Mouse (Mus musculus): ENCODE results near the gene Tek.
"Not testable (repeated sequence)": the region's sequence is repeated elsewhere in the genome, so short reads cannot be mapped to it uniquely, and the experiment has no call there.

Gene Tek

GRCm38 (mm10) chr4:94738838-94739731 lies at the start of gene Tek:
Tek (plus strand) TSS chr4:94739289.
- no peak for DNase-seq

- not testable (repeated sequence) for DNase-seq
These were observed 49.3 kb upstream of the Tek start for GRCm38 (mm10) chr4:94689804-94690203.

- no peak for DNase-seq
These were observed 48.0 kb upstream of the Tek start for GRCm38 (mm10) chr4:94691078-94691477.

DNA sequence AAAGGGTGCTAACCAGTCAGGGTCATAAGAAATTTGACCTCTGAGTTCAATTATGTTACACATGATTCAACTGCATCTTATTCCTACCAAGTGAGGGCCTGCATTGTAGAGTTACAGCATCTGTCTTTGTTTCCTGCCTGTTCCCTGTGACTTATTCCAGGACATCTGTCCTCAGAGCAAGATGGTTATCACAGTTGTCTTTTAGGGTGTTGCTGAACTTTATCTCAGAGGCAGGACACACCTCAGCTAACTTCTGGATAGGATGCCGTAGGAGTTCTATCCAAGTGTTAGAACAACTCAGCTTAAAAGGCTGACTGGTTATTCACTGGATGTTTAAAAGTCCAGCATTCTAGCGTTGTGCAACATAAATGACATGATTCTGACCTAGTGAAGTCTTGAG lies 46.9 kb upstream of the Tek start:
- DNase-seq = no peak

DNA sequence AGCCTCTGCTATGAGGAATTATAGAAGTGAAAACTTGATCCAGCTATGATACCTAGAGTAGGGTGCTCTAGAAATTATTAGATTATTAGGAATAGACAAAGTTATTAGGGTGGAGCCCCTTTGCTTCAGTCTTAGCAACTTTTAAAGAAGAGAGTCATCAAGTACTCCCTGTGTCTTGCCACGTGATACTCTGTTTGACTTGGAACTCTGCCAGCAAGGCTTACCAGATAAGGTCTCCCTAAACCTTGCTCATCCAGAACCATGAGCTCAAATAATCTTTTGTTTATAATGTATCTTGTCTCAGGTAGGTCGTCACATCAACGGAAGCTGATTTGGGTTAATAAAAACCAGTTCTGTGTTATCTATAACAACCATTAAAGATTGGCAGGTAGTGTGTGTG lies 42.7 kb upstream of the Tek start:
- DNase-seq = no peak

GRCm38 (mm10) chr4:94711002-94711401 lies 28.1 kb upstream of the Tek start:
- DNase-seq = no peak

- no peak for DNase-seq
These were observed 27.7 kb upstream of the Tek start for GRCm38 (mm10) chr4:94711426-94711825.

GRCm38 (mm10) chr4:94713741-94714140 lies 25.3 kb upstream of the Tek start:
- no peak for DNase-seq

- no peak for DNase-seq
These were observed 23.9 kb upstream of the Tek start for GRCm38 (mm10) chr4:94715166-94715565.

- DNase-seq = no peak
These were observed 13.3 kb upstream of the Tek start for GRCm38 (mm10) chr4:94725799-94726198.

DNA sequence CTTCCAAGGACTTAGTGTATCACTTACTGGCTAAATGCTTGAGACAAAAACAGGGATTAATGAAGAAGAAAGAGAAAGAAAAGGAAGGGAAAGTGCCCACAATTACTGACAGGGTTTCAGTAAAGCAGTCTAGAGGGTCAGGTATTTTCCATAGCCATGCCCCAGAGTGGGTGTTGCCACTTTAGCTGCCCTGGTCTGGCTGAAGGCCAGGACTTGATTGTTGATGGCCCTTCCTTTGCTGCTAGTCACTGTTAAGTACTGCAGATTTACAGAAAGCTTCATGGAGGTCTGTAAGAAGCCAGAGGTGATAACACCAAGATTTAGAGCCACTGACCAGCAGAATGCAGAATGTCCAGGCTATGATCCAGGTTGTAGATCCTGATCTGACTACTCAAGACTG lies 6.4 kb upstream of the Tek start:
- DNase-seq = no peak

GRCm38 (mm10) chr4:94737326-94738295 lies 1.5 kb upstream of the Tek start:
- DNase-seq = no peak

- no peak for DNase-seq
These were observed 2.7 kb downstream of the Tek start for GRCm38 (mm10) chr4:94741824-94742223.

GRCm38 (mm10) chr4:94745749-94746148 lies 6.7 kb downstream of the Tek start:
- no peak for DNase-seq

- no peak for DNase-seq
These were observed 7.3 kb downstream of the Tek start for GRCm38 (mm10) chr4:94746387-94746811.

- DNase-seq = no peak
These were observed 8.2 kb downstream of the Tek start for GRCm38 (mm10) chr4:94747338-94747737.

DNA sequence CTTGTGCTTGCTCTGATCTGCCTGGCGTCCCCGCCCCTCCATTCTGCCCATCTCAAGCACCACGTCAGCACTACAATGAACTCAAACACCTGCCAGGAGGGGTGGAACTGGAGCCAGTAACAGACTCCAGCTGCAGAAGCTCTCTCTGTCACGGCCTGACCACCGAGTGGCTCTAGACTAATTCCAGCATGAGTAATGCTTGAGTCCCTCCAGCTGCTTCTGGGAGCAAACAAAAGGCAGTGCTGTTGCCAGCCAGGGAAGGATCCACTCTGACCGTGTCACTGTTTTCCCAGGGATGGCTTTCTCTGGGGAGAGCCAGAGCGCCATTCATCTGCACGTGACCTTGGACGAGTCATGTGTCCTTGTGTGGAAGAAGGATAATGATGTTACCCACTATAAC lies 13.4 kb downstream of the Tek start:
- DNase-seq = no peak

DNA sequence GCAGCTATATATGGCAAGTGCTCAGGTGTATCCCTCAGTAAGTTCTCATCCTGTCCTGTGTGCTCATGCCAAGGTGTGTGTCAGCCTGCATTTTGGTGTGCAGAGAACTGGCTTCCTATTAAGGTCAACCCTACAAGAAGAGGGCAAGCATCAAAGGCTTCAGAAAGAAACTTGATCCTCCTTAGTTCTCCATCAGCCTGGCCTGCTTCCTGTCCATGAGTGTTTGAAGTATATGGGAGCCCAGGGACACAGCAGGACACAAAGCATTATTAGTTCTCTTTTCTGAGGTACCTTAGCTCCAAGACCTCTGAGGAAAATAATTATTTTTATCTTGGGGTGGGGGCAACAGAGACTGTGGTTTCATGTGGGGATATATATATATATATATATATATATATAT lies 26.1 kb downstream of the Tek start:
- DNase-seq = no peak

DNA sequence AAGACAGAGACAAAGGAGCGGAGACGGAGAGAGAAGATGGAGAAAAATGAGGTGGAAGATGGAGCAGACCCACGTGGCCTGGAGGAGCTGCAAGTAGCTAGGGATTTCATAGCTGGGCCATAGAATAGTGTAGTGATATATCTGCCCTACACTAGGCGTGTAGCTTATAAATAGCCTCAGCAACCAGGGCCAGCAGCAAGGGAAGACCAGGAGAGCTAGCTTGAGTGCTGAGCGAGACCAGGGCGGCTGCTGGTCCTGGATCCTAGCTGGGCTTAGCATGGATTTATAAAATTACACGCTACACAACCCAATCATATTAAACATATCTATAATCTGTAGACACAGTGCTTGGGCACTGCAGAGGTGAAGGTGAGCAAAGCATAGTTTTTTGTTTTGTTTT lies 27.1 kb downstream of the Tek start:
- DNase-seq = no peak

DNA sequence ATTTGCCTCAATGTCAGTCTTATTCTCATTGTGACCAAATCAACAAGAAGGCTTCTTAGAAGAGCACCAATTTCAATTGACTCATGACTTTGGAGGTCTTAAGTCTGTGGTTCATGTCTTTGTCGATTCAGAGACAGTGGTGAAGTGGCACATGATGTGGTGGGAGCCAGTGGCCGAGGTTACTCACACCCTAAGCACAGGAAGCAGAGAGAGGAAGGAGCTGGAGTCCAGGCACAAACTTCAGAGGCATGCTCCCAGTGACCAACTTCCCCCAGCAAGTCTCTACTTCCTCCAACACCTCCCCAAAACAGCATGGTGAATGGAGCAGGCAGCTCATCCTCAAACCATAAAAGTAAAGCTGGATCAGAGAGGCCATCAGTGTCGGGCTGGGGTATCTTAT lies 29.5 kb downstream of the Tek start:
- no peak for DNase-seq

GRCm38 (mm10) chr4:94781043-94781442 lies 42.0 kb downstream of the Tek start:
- no peak for DNase-seq

DNA sequence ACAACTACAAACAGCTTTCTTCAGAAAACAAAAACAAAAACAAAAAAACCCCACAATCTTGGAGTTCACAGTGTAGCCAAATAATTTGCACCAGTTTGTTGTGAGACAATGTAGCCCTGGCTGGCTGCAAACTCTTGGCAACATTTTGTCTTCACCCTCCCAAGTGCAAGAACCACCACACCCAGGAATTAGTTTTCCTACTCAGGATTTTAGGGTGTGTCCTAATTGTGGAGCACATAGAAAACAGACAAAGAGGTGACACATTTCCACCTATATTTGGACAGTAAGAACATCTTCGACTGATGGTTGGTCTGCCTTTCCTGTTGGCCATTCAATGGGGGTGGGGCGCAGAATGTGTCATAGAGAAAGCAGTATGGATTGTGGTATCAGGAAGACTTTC lies 46.8 kb downstream of the Tek start:
- no peak for DNase-seq

GRCm38 (mm10) chr4:94803187-94803586 lies 64.1 kb downstream of the Tek start:
- no peak for DNase-seq

DNA sequence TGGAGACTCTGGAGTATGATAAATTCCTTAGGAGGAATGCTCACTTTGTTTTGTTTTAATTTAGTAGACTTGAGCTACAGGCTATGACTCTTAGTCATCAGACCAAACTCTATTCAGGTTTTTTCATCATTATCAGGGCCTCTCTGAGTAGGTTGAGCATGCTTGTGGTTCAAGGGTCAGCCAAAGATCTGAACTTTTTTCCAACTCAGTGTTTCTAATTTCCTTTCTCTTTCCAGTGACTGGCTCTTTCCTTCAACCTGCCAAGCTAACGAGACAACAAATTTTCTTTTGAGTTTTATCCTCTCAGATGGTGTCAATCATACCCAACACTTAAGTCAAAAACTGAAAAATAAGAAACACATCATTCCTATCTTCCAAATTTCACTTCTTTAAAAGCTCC lies 71.5 kb downstream of the Tek start:
- no peak for DNase-seq

Measured in cerebellum, adult 18-20 months (tissue).